Mouse (Mus musculus): ENCODE results near the gene Cyp3a41a. TPM values are rescaled to one million over a fixed set of nuclear protein-coding genes. Genes with fewer than 3 reads are reported as not detected.
"Not testable (repeated sequence)": the region's sequence is repeated elsewhere in the genome, so short reads cannot be mapped to it uniquely, and the experiment has no call there.

Gene Cyp3a41a
- not detected in 2 replicates for polyA plus RNA-seq (2012)

DNA sequence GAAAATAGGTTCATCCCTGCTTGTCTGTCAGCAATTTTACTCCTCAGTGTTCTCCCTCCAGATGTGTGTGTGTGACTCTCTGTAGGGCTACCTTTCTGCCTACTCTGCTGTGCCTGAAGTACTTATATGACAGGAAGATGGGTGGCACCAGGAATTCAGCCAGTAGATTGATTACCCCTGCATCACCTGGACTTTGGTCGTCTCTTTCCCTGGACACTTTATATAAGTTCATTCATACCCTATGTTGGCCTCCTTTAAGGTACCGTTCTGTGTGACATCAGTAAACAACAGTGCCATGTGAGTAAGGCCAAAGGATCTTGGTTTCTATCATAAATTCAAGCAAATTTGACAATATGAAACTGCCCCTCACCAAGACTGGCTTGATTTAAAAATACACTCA, at the start of gene Cyp3a41a:
TSS of gene Cyp3a41a (minus strand) at position 101 of the 400 bp plus-strand sequence.
- H3K9me3 ChIP-seq (ENCODE audit: control insufficient read depth, low read length) = not testable (repeated sequence)

DNA sequence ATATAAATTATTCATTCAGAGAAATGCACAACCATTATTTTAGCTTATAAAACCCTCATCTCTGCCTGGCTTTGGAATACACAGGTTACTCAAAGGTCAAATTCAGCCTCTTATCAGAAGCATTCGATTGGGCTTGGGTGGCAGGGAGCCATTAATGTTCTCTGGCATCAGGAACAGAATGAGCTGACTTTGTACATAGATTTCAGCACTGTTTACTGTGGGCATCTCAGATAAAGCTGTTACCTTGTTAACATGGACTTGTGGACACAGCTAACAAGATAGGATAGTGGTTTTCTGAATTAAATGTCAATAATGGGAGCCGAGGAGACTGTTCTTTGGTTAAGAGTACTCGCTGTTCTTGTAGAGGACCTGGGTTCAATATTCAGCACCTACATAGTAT, 17.6 kb upstream of the Cyp3a41a start:
- peaks cover 12% of the 10 kb centered on the region for H3K9me3 ChIP-seq (ENCODE audit: control insufficient read depth, low read length)
- H3K36me3 ChIP-seq (ENCODE audit: control insufficient read depth); H3K4me3 ChIP-seq (replicated peaks); H3K4me1 ChIP-seq (ENCODE audit: control insufficient read depth); H3K27me3 ChIP-seq (ENCODE audit: control insufficient read depth): not testable (repeated sequence)

More for the DNA sequence above, at the start of gene Cyp3a41a:
- H3K4me1 ChIP-seq (ENCODE audit: control insufficient read depth); H3K36me3 ChIP-seq (ENCODE audit: control insufficient read depth); H3K4me3 ChIP-seq (replicated peaks); H3K27me3 ChIP-seq (ENCODE audit: control insufficient read depth): not testable (repeated sequence)

- not testable (repeated sequence) for H3K36me3 ChIP-seq (ENCODE audit: control insufficient read depth); H3K27me3 ChIP-seq (ENCODE audit: control insufficient read depth); H3K4me1 ChIP-seq (ENCODE audit: control insufficient read depth); H3K9me3 ChIP-seq (ENCODE audit: control insufficient read depth, low read length); H3K4me3 ChIP-seq (replicated peaks)
Observed at GRCm38 (mm10) chr5:145714296-145714695, 5.6 kb downstream of the Cyp3a41a start.

GRCm38 (mm10) chr5:145707372-145707771, 12.6 kb downstream of the Cyp3a41a start:
- not testable (repeated sequence) for H3K4me1 ChIP-seq (ENCODE audit: control insufficient read depth); H3K27me3 ChIP-seq (ENCODE audit: control insufficient read depth); H3K9me3 ChIP-seq (ENCODE audit: control insufficient read depth, low read length); H3K4me3 ChIP-seq (replicated peaks); H3K36me3 ChIP-seq (ENCODE audit: control insufficient read depth)

GRCm38 (mm10) chr5:145662007-145662406, 57.9 kb downstream of the Cyp3a41a start:
- no peak for TF ChIP-seq TAL1 (IDR thresholded peaks at IDR 0.05; ENCODE audit: low read length)
- TF ChIP-seq GATA1 (IDR thresholded peaks at IDR 0.05; ENCODE audit: low read length) = no peak
- Histone ChIP-seq H3K36me3 (ENCODE audit: control insufficient read depth) (no peaks in the 10 kb centered on the region), H3K27me3 (ENCODE audit: control insufficient read depth) (no peaks in the 10 kb centered on the region), H3K4me1 (ENCODE audit: control insufficient read depth) (no peaks in the 10 kb centered on the region), H3K4me3 (replicated peaks) (no peak overlapping the region), H3K9me3 (ENCODE audit: control insufficient read depth, low read length) (peaks cover 36% of the 10 kb centered on the region)

DNA sequence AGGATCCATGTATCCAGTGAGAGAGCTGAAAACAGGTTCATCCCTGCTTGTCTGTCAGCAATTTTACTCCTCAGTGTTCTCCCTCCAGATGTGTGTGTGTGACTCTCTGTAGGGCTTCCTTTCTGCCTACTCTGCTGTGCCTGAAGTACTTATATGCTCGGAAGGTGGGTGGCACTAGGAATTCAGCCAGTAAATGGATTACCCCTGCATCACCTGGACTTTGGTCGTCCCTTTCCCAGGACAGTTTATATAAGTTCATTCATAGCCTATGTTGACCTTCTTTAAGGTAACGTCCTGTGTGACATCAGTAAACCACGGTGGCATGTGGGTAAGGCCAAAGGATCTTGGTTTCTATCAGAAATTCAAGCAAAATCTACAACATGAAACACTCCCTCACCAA, 72.2 kb downstream of the Cyp3a41a start:
- peaks cover 27% of the 10 kb centered on the region for H3K9me3 ChIP-seq (ENCODE audit: control insufficient read depth, low read length)

More for the DNA sequence above, 72.2 kb downstream of the Cyp3a41a start:
- H3K36me3 ChIP-seq (ENCODE audit: control insufficient read depth) = no peaks in the 10 kb centered on the region
- no peak overlapping the region for H3K4me3 ChIP-seq (replicated peaks)
- TF ChIP-seq GATA1 (IDR thresholded peaks at IDR 0.05; ENCODE audit: low read length) (no peak), TAL1 (IDR thresholded peaks at IDR 0.05; ENCODE audit: low read length) (no peak)
- no peaks in the 10 kb centered on the region for H3K27me3 ChIP-seq (ENCODE audit: control insufficient read depth)
- H3K4me1 ChIP-seq (ENCODE audit: control insufficient read depth) = no peaks in the 10 kb centered on the region

Other genes starting within 250 kb of the Cyp3a41a start
- not detected in 2 replicates for gene Cyp3a41b, start 135.4 kb downstream of the Cyp3a41a start, polyA plus RNA-seq (2012)
- gene Cyp3a44, start 85.7 kb upstream of the Cyp3a41a start, polyA plus RNA-seq (2012) = not detected in 2 replicates
- not detected in 2 replicates for gene Cyp3a11, start 159.8 kb upstream of the Cyp3a41a start, polyA plus RNA-seq (2012)

Data from erythroblast, embryonic 14.5 days (primary cell).